Mouse (Mus musculus): ENCODE measurements around the gene Selenom.

DNA sequence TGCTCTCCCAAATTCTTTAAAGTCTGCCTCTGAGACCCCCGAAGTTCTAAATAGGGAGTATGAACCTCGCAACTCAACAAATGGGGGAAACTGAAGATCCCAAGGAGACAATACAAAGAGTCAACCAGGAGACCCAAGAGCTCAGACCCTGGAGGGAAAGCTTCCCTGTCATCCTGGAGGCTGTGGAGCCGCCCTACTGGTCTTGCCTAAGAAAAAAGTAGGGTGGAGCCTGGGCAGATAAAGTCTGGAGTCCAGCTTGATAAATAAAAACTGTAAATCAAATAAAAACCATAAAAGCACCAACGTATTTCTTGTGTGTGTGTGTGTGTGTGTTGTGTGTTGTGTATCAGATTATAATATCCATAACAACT is 25.3 kb downstream of the Selenom start:
- no peak for TF ChIP-seq CTCF (IDR thresholded peaks at IDR 0.05; ENCODE audit: control insufficient read depth, insufficient read depth, insufficient replicate concordance, low read depth, low read length)
- no peak for TF ChIP-seq POLR2A (IDR thresholded peaks at IDR 0.05; ENCODE audit: control insufficient read depth, low read depth, low read length)

Data from testis, adult 2 months (tissue).